Comparison of ENCODE assay signal across 9 mouse cellular contexts in genomic region chr13:35119782-35120181, GRCm38 (mm10).
DNase-seq lines count a peak whose midpoint lies in the region; ATAC-seq lines count a peak whose summit lies in the region.
"Had no signal": no experiment of that assay in that cellular context is flagged by ENCODE, and none has a peak within 500 bp of the region (broad histone marks: within the 10 kb centered on the region; RNA-seq: fewer than 3 reads in every experiment).

No protein-coding gene starts in this region.

- peak; percentile 68 for DNase-seq in embryo, embryonic 10 days (ENCODE audit: low spot score)
- DNase-seq in embryo, embryonic 9.5 days (ENCODE audit: extremely low spot score) = no peak
- DNase-seq in layer of hippocampus, adult 9-10 months (ENCODE audit: low spot score) = peak; percentile 43
- DNase-seq in layer of hippocampus, adult 8-10 months (ENCODE audit: low spot score in 2 of 2) = no peak
- DNase-seq in embryo, embryonic 10.5 days (ENCODE audit: low spot score) = peak; percentile 44
- no peak for DNase-seq in adrenal gland, postnatal 14 days
- no peak for DNase-seq in heart, adult 9 months (ENCODE audit: low spot score in 2 of 2)
- DNase-seq: spleen, adult 18-20 months had no signal

- peak; percentile 72 for ATAC-seq in CD4-positive, CD25-positive, alpha-beta regulatory T cell, adult 4 months

Comparison
In these comparisons a context has a peak if more than half of its experiments do, and no peak if none do; other contexts are left out.
1. DNase-seq: peak in embryo, embryonic 10 days (single experiment), layer of hippocampus, adult 9-10 months (single experiment) and embryo, embryonic 10.5 days (single experiment); none in embryo, embryonic 9.5 days (single experiment), layer of hippocampus, adult 8-10 months (0 of 2), adrenal gland, postnatal 14 days (single experiment) and heart, adult 9 months (0 of 2).